Mouse (Mus musculus) E14TG2a.4 (cell line): ENCODE data around the gene Kcnh8.

Experiments
- CTCF ChIP-seq: conservative IDR thresholded peaks from 2 replicates; pipeline ENCODE4 v1.5.1; 2014; ENCODE audit warnings: low read length
- NANOG ChIP-seq: IDR thresholded peaks from 2 replicates; pipeline ENCODE4 v1.6.1; 2014; ENCODE audit warnings: borderline replicate concordance, low read length, mixed read lengths
- POU5F1 ChIP-seq: IDR thresholded peaks from 2 replicates; pipeline ENCODE4 v1.6.1; 2014; ENCODE audit warnings: low read length, borderline replicate concordance

GRCm38 (mm10) chr17:52804463-52804862, 202.0 kb downstream of the Kcnh8 start:
- TF ChIP-seq CTCF (peak; percentile 59), NANOG (no peak), POU5F1 (no peak)
